In the genomic region with DNA sequence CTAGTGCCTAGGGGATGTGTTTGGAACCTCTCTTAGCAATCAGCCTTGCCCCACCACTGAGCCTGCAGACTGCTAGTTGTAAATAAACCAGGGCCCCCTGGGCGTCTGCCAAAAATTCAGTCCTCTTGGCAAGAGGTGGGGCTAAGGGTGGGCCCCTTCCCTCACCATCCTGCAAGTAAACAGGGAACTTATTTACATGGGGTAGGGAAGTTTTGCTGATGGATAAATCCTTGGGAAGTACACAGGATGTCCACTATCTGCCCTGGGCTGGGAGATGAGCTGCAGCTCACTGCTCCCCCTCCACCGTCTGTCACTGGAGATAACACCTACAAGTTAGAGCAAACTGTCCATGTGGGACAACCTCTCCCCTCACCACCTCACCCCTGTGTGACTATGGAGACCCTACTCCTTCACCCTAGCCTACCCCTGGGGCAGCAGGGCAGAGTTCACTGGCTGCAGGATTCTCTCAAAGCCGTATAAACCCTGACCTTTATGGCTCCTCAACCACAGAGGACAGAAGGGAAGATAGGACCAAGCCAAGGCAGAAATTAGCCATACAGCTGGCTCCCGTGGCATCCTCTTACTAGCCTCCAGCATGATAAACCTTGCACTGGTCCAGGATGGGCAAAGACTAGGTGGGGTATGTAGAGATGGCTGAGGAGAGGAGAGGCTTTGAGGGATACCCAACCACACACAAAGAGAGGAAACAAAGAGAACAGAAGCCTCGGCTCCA, we compare ENCODE assay signal across 8 mouse cellular contexts. TPM values are rescaled to one million over a fixed set of nuclear protein-coding genes. Genes with fewer than 3 reads are reported as not detected.
DNase-seq lines count a peak whose midpoint lies in the region; ATAC-seq and TF ChIP-seq lines count a peak whose summit lies in the region.

No protein-coding gene starts in this region.

- DNase-seq in layer of hippocampus, adult 2 months (ENCODE audit: low spot score in 2 of 2) = no peak
- no peak for DNase-seq in layer of hippocampus, postnatal 10 days (ENCODE audit: low spot score in 2 of 2)
- DNase-seq in hindbrain, embryonic 14.5 days (ENCODE audit: low spot score) = no peak
- DNase-seq in liver, embryonic 14.5 days (ENCODE audit: low read depth in 3 of 3, low spot score in 3 of 3) = peak in 2 of 3 experiments; percentile 66 to 68
- DNase-seq in spleen, postnatal 10 days (ENCODE audit: low spot score in 2 of 2) = peak; percentile 73 to 82
- DNase-seq in layer of hippocampus, adult 9-10 months (ENCODE audit: low spot score) = no peak

- H3K9ac ChIP-seq in embryonic facial prominence, embryonic 12.5 days = no peak overlapping the region
- H3K9ac ChIP-seq in hindbrain, embryonic 14.5 days = no peak overlapping the region
- peak overlapping the region; percentile 43 for H3K9ac ChIP-seq in liver, embryonic 14.5 days (replicated peaks)

- H3K36me3 ChIP-seq in embryonic facial prominence, embryonic 12.5 days = peaks cover 15% of the 10 kb centered on the region
- peaks cover 13% of the 10 kb centered on the region for H3K36me3 ChIP-seq in hindbrain, embryonic 14.5 days (replicated peaks; ENCODE audit: control insufficient read depth, insufficient read depth)
- H3K36me3 ChIP-seq in liver, embryonic 14.5 days (replicated peaks; ENCODE audit: control insufficient read depth, insufficient read depth, low read depth) = peaks cover 66% of the 10 kb centered on the region

- H3K27ac ChIP-seq in layer of hippocampus, adult 2 months = peak overlapping the region; percentile 87
- peak overlapping the region; percentile 66 for H3K27ac ChIP-seq in embryonic facial prominence, embryonic 12.5 days
- peak overlapping the region; percentile 67 for H3K27ac ChIP-seq in hindbrain, embryonic 14.5 days
- peak overlapping the region; percentile 88 for H3K27ac ChIP-seq in liver, embryonic 14.5 days

- no peaks in the 10 kb centered on the region for H3K27me3 ChIP-seq in embryonic facial prominence, embryonic 12.5 days
- no peaks in the 10 kb centered on the region for H3K27me3 ChIP-seq in hindbrain, embryonic 14.5 days (ENCODE audit: control insufficient read depth, insufficient read depth, low read length)
- no peaks in the 10 kb centered on the region for H3K27me3 ChIP-seq in liver, embryonic 14.5 days (ENCODE audit: control insufficient read depth, insufficient read depth, low read length)

- peak; percentile 83 for TF ChIP-seq EP300 in liver, embryonic 14.5 days (IDR thresholded peaks at IDR 0.05; ENCODE audit: low read depth)

- peak; percentile 41; the same call in 1 of the 2 replicates for ATAC-seq in embryonic facial prominence, embryonic 12.5 days (ENCODE audit: insufficient number of reproducible peaks, insufficient read depth, low FRiP score, low TSS enrichment)
- ATAC-seq in hindbrain, embryonic 14.5 days (ENCODE audit: low FRiP score) = no peak; the same call in 1 of the 2 replicates
- peak; percentile 85 for ATAC-seq in liver, embryonic 14.5 days (ENCODE audit: insufficient read depth)
- ATAC-seq in CD4-positive, CD25-positive, alpha-beta regulatory T cell, adult 4 months = no peak

- no peak overlapping the region for H3K4me2 ChIP-seq in embryonic facial prominence, embryonic 12.5 days (replicated peaks)
- H3K4me2 ChIP-seq in hindbrain, embryonic 14.5 days (replicated peaks) = no peak overlapping the region
- H3K4me2 ChIP-seq in liver, embryonic 14.5 days (ENCODE audit: low read depth) = peak overlapping the region; percentile 79

- H3K4me1 ChIP-seq in embryonic facial prominence, embryonic 12.5 days = peaks cover 52% of the 10 kb centered on the region
- H3K4me1 ChIP-seq in hindbrain, embryonic 14.5 days (replicated peaks; ENCODE audit: control insufficient read depth, insufficient read depth, low read length) = peaks cover 57% of the 10 kb centered on the region
- peaks cover 85 to 88% of the 10 kb centered on the region in 2 experiments for H3K4me1 ChIP-seq in liver, embryonic 14.5 days (replicated peaks; ENCODE audit: control insufficient read depth in 2 of 2, insufficient read depth in 2 of 2, low read length in 1 of 2)

- TF ChIP-seq CTCF in layer of hippocampus, adult 2 months (conservative IDR thresholded peaks at IDR 0.05) = no peak
- TF ChIP-seq CTCF in liver, embryonic 14.5 days (IDR thresholded peaks at IDR 0.05; ENCODE audit: low read depth) = no peak

- H3K4me3 ChIP-seq in layer of hippocampus, adult 2 months = no peak overlapping the region
- H3K4me3 ChIP-seq in embryonic facial prominence, embryonic 12.5 days = no peak overlapping the region
- H3K4me3 ChIP-seq in hindbrain, embryonic 14.5 days (replicated peaks; ENCODE audit: low read length) = no peak overlapping the region
- peak overlapping the region; percentile 46 to 51 for H3K4me3 ChIP-seq in liver, embryonic 14.5 days (ENCODE audit: insufficient read depth in 1 of 2, low read depth in 2 of 2, low read length in 2 of 2)

- no peaks in the 10 kb centered on the region for H3K9me3 ChIP-seq in embryonic facial prominence, embryonic 12.5 days
- no peaks in the 10 kb centered on the region for H3K9me3 ChIP-seq in hindbrain, embryonic 14.5 days (ENCODE audit: control insufficient read depth, low read length)
- no peaks in the 10 kb centered on the region for H3K9me3 ChIP-seq in liver, embryonic 14.5 days (ENCODE audit: control insufficient read depth, low read length)

- 33% methylated on average over 5 of the region's 5 CpGs for WGBS in embryonic facial prominence, embryonic 12.5 days
- WGBS in hindbrain, embryonic 14.5 days = 48% methylated on average over 5 of the region's 5 CpGs
- WGBS in liver, embryonic 14.5 days (ENCODE audit: insufficient replicate concordance) = 3% methylated on average over 5 of the region's 5 CpGs

RNA-seq across cellular contexts. Expression of gene Tmcc2, which starts 16.8 kb away (rescaled TPM):
- total RNA-seq in layer of hippocampus, adult 2 months (2021) = 100 to 1,000 TPM; 242 to 256 TPM
- total RNA-seq in layer of hippocampus, postnatal 10 days (2021) = 100 to 1,000 TPM; 171 to 181 TPM
- polyA plus RNA-seq in embryonic facial prominence, embryonic 12.5 days (2016; fragmentation: Nextera tagmentation; extraction: Ambion mirVana) = 22.0 and 22.1 TPM in 2 replicates
- 31.0 and 33.9 TPM in 2 replicates for polyA plus RNA-seq in hindbrain, embryonic 14.5 days (2014; fragmentation: Nextera tagmentation; extraction: Ambion mirVana)
- 327 and 335 TPM in 2 replicates for polyA plus RNA-seq in liver, embryonic 14.5 days (2012; rRNA removed)
- 285 and 306 TPM in 2 replicates for polyA plus RNA-seq in liver, embryonic 14.5 days (2014; fragmentation: Nextera tagmentation; extraction: Ambion mirVana)
- 1 to 10 TPM; 1.0 to 1.2 TPM for polyA plus RNA-seq in CD4-positive, CD25-positive, alpha-beta regulatory T cell, adult 4 months (2017; shearing (Covaris generic))

RNA-seq across cellular contexts. Expression of gene Dstyk, which starts 43.0 kb away (rescaled TPM):
- total RNA-seq in layer of hippocampus, adult 2 months (2021) = 10 to 100 TPM; 49.0 to 50.2 TPM
- total RNA-seq in layer of hippocampus, postnatal 10 days (2021) = 10 to 100 TPM; 31.0 to 34.9 TPM
- 16.1 and 17.2 TPM in 2 replicates for polyA plus RNA-seq in embryonic facial prominence, embryonic 12.5 days (2016; fragmentation: Nextera tagmentation; extraction: Ambion mirVana)
- 10.0 and 10.4 TPM in 2 replicates for polyA plus RNA-seq in hindbrain, embryonic 14.5 days (2014; fragmentation: Nextera tagmentation; extraction: Ambion mirVana)
- polyA plus RNA-seq in liver, embryonic 14.5 days (2012; rRNA removed) = 3.3 and 4.0 TPM in 2 replicates
- polyA plus RNA-seq in liver, embryonic 14.5 days (2014; fragmentation: Nextera tagmentation; extraction: Ambion mirVana) = 3.6 TPM in 2 replicates
- polyA plus RNA-seq in CD4-positive, CD25-positive, alpha-beta regulatory T cell, adult 4 months (2017; shearing (Covaris generic)) = 1 to 10 TPM; 4.9 to 7.1 TPM

RNA-seq across cellular contexts. Expression of gene Nuak2, which starts 58.4 kb away (rescaled TPM):
- total RNA-seq in layer of hippocampus, adult 2 months (2021) = 1 to 10 TPM in 1 of 2 experiments, under 1 TPM in 1; 0.76 to 1.7 TPM
- total RNA-seq in layer of hippocampus, postnatal 10 days (2021) = 1 to 10 TPM; 3.1 TPM
- polyA plus RNA-seq in embryonic facial prominence, embryonic 12.5 days (2016; fragmentation: Nextera tagmentation; extraction: Ambion mirVana) = 6.3 TPM in 2 replicates
- polyA plus RNA-seq in hindbrain, embryonic 14.5 days (2014; fragmentation: Nextera tagmentation; extraction: Ambion mirVana) = 10.7 and 14.0 TPM in 2 replicates
- 1.0 and 1.2 TPM in 2 replicates for polyA plus RNA-seq in liver, embryonic 14.5 days (2012; rRNA removed)
- 2.0 and 2.1 TPM in 2 replicates for polyA plus RNA-seq in liver, embryonic 14.5 days (2014; fragmentation: Nextera tagmentation; extraction: Ambion mirVana)
- 1 to 10 TPM; 2.0 to 4.3 TPM for polyA plus RNA-seq in CD4-positive, CD25-positive, alpha-beta regulatory T cell, adult 4 months (2017; shearing (Covaris generic))

Comparison
In these comparisons a context has a peak if more than half of its experiments do, and no peak if none do; other contexts are left out.
1. DNase-seq: peak in liver, embryonic 14.5 days (2 of 3) and spleen, postnatal 10 days (2 of 2); none in layer of hippocampus, adult 2 months (0 of 2), layer of hippocampus, postnatal 10 days (0 of 2), hindbrain, embryonic 14.5 days (single experiment) and layer of hippocampus, adult 9-10 months (single experiment).
2. H3K4me3 ChIP-seq: peak in liver, embryonic 14.5 days (2 of 2); none in layer of hippocampus, adult 2 months (single experiment), embryonic facial prominence, embryonic 12.5 days (single experiment) and hindbrain, embryonic 14.5 days (single experiment).
3. ATAC-seq: peak in embryonic facial prominence, embryonic 12.5 days (single experiment) and liver, embryonic 14.5 days (single experiment); none in hindbrain, embryonic 14.5 days (single experiment) and CD4-positive, CD25-positive, alpha-beta regulatory T cell, adult 4 months (single experiment).
4. RNA of gene Tmcc2, which starts 16.8 kb away (polyA plus RNA-seq): 285 to 335 TPM in liver, embryonic 14.5 days, 31.0 to 33.9 TPM in hindbrain, embryonic 14.5 days and 22.0 to 22.1 TPM in embryonic facial prominence, embryonic 12.5 days; 1.0 to 1.2 TPM in CD4-positive, CD25-positive, alpha-beta regulatory T cell, adult 4 months; every median in the first group is over 10 times any median in the second.
5. Peak in every context shown above with its lines, with median percentiles within 50 percentile points of each other: H3K27ac ChIP-seq.